Mouse (Mus musculus): Measurements from ENCODE around the gene Tstd1.

DNA sequence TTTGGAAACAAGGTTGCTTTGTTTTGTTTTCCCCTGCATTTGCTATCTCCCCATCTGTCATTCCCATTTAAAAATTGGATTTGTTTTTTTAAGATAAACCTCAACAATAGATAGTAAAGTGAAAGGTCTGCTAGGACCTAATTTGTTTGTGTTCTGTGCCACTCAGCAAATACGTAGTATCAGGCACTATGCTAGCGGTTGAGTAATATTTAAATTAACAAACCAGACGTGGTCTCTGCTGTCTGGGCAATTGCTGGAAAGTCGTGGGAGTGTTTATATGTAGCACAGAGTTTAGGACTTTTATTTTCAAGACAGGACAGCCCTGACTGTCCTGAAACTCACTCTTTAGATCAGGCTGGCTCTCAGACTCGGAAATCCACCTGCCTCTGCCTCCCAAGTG, 33.9 kb downstream of the Tstd1 start:
- no peak for TF ChIP-seq SMC3 (IDR thresholded peaks at IDR 0.05; ENCODE audit: low read depth, low read length)
- TF ChIP-seq UBTF (IDR thresholded peaks at IDR 0.05; ENCODE audit: borderline replicate concordance, insufficient read depth, low read depth, low read length), result no peak
- TF ChIP-seq POLR2A (IDR thresholded peaks at IDR 0.05; ENCODE audit: control insufficient read depth in 1 of 2, insufficient read depth in 1 of 2, low read depth in 1 of 2, low read length in 2 of 2, poor library complexity in 1 of 2), result no peak
